Mouse (Mus musculus): ENCODE results near the gene Tent2.
"Not testable (repeated sequence)": the region's sequence is repeated elsewhere in the genome, so short reads cannot be mapped to it uniquely, and the experiment has no call there.

The Tent2 gene

DNA sequence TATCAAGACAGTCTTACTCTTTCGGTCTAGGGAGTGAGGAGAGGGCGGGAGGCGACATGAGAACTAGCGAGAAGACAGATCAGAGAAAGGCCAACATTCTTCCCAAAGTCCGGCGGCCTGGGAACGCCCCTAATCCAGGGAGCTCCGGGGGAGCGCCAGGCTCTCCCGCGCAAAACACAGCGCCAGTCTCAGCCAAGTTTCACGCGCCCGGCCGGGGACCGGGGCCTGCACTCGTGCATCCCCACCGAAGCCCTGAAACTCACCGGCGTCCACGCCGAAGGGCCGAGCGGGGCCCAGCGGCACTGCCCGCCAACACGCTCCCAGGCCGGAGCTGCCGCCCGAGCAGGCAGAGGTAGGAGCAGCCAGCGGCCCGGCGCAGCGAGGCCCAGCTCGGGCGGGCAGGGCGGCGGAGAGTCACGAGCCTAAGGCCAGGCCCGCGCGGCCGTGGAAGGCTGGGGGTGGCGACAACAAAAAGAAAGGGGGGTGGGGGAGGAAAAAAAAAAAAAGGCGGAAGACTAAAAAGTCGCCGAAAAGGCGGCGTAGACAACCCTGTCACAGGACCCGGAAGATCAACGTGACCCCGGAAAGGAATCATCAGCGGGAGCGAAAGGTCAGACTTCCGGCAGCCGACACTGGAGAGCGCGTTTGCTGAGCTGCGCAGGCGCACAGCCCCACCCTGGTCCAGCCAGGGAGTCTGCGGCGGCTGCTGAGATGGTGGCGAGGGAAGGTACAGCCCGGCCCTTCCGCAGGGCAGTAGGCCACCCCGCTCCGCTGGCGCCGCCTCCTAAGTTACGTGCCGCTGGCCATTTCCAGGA lies at the start of gene Tent2:
Gene Tent2, minus strand, starts transcription at position 555 of the 815 bp plus-strand sequence.
- DNase-seq (ENCODE audit: low spot score), result peak; percentile 98

DNA sequence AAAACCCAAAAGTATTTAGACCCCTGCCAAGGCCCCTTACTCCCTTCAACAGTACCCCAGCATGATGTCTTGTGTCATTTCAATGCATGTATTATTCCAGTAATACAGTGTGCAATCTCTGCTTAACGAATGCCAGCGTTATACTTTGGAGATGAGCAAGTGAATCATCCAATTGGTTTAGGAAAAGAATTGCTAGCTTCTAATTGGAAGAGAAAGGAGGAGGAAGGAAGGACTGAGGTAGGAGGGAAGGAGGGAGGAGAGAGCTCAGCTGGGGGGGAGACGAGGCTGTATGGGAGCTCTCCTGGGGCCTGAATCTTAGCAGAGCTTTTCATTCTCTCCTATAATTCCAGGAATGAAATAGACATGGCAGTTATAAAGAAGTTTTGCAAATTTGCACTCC lies 49.0 kb upstream of the Tent2 start:
- DNase-seq (ENCODE audit: low spot score), result no peak

DNA sequence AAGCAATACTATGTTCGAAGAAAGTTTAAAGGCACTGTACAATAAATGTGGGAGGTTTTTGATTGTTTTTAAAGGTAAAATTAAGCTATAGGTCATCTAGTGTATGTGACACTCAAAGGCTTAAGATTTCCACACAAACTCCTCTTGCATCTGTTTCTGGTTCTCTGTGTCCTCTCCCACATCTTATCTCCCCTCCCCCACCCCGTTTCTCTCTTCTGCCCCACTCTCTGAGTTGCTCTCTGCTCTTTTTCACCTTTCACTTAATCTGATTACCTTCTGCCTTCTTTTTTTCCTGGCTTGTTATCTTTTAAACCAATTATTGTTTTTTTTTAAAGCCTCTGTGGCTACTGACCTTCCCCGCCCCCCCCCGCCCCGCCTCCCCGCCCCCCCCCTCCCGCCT lies 47.4 kb upstream of the Tent2 start:
- DNase-seq (ENCODE audit: low spot score), result no peak

DNA sequence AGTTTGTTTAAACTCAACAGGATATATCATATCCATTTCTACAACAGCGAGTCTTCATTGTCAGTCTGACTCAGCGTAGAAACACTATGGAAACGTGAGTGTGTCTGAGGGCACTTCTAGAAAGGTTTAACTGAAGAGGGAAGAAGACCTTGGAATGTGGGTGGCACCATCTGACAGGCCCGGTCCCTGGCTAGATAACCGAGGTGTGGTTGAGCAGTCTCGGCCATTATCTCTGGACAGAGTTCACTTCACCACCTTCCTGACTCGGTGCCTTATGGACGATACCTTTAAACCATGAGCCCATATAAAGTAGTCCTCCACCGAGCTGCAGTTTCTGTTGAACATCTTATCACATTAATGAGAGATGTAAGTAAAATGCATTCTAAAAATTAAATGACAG lies 46.9 kb upstream of the Tent2 start:
- no peak for DNase-seq (ENCODE audit: low spot score)

DNA sequence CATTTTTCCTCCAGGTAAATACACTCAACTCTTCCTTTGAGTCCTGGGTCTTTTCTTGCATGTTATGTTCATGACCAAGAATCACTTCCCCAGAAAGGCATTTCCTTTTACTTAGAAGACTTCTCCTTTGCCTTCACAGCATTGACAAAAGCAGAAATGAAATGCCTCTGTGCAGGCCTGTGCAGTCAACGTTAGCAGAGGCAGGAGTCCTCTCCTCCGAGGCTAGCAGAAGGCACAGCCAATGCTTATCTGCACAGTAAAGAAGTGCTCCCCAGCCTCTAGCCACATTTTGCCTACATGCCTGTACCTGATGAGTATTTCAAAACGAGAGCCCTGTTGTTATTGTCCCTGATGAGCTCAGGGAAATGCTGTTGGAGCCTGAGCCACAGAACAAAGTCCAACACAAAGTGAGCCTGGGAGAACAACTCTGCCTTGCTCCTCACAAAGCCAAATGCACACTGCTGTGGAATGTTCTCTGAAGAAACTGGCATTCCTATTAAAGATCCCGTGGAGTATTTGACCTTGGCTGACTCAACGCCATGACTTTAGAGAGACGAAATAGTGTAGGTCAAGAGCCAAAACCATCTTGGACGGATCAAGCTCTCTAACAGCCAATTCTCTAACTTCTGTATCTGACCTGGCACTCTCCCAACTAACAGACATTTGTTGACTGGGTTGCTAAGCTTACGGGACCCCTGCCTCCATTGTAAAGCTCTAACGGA lies 45.7 kb upstream of the Tent2 start:
- no peak for DNase-seq (ENCODE audit: low spot score)

DNA sequence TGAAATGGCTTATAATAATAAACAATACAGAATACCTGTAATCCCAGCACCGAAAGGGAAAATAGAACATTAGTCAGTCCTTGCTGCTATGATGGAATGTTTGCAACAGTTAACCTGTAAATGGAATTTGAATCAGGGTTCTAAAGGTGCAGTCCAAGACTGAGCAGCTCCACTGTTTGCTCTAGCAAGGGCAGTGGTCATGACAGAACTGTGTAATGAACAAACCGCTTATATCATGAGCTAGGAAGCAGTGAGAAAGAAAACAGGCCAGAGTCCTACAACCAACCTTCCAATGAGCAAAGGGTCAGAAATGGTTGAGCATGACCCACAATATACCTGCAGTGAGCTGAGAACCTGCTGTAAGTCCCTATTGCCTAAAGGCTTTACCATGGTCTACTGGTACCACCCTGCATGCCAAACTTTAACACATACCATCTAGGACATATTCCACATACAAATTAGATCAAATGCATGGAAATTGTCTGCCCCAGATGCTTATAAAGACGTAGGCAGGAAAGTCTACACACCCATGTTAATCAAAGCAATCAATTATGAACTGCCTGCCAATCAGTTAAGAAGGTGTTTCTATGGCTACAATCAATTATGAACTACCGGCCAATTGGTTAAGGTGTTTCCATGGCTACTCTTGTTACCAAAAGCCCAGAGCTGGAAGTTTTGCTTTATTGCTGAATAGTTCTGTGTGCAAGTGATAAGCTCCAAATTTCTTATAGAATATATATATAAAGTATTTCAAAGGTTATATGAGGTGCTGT lies 42.3 kb upstream of the Tent2 start:
- no peak for DNase-seq (ENCODE audit: low spot score)

DNA sequence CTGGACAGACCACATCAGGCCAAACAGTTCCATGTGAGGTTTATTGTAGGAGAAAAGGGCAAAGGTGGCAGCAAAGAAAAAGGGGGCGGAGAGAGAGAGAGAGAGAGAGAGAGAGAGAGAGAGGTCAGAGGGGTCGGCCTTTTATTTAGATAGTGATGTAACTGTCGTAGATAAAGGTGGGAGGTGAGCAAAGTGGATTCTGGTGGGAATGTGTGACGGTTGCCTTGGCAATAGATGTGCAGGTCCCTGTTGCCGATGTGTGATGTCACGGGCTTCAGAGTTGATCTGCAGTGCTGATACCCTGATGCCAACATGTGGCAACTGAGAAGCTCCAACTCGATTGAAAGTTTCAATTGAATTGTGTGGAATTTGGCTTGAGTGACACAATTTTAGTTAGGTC lies 40.1 kb upstream of the Tent2 start:
- DNase-seq (ENCODE audit: low spot score), result no peak

DNA sequence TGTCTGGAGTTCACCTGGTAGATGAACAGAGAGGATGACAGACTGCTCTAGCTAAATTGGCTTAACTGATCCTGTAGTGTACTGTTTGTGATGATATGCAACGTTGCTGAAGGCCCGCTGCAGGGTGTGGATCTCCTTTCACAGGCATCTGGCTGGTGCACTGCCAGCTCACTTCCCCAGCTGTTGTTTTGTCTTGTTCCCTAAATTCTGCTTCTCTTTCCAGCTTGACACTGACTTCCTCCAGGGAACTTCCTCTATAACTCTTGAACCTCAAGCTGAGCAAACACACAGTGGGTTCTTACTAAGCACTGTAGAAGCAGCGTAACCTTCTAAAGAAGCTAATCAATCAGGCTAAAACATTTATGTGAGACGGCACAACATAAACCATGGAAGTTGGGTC lies 38.8 kb upstream of the Tent2 start:
- no peak for DNase-seq (ENCODE audit: low spot score)

DNA sequence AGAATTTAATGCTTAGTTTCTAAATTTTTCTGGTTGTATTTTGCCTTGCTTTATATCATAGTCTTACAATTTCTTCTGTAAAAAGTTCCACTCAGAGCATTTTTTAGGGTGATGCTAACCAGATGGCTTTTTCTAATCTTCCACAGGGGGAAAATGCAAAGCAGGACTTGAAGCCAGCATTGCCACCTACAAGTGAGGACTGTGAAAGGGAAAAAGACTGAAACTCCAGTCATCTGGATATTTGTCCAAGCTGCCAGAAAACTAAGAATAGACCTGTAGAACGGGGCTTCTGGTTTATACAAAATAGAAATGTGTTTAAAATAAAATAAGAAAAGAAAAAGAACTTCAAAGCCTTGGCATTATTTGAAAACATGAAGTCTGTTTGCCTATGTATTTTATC lies 19.6 kb upstream of the Tent2 start:
- peak; percentile 35 for DNase-seq (ENCODE audit: low spot score)

DNA sequence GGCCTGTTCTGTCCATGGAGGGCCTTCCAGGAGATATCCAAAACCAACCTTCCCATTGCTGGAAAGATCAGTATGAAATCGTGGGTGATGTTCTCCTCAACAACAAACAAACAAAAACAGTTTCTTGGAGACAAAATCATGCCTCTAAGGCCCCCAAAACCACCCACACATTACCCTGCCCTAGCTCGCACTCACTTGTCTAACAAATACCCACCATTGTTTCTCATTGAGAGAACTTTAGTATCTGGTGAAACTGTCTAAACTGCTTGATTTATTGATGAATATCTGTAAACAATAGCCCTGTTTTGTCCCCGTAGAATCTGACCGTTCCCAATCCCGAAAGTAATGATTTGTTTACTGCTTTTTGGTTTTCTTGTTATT lies 451 bp upstream of the Tent2 start:
- DNase-seq (ENCODE audit: low spot score), result no peak

DNA sequence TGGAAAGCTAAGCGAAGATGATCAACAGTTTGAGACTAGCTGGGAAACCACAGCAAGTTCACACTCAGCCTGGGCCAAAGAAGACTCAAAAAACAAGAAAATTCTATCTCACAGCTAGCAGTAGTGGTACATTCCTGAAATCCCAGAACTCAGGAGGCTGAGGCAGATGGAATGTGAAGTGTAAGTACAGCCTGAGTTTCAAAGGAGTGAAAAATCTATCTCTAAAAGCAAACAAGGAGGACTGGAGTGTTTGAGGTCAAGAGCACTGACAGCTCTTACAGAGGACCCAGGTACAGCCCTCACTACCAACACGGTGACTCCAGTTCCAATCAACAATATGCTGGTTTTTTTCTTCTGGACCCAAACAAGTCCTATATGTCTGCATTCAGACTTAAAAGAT lies 2.8 kb downstream of the Tent2 start:
- no peak for DNase-seq (ENCODE audit: low spot score)

DNA sequence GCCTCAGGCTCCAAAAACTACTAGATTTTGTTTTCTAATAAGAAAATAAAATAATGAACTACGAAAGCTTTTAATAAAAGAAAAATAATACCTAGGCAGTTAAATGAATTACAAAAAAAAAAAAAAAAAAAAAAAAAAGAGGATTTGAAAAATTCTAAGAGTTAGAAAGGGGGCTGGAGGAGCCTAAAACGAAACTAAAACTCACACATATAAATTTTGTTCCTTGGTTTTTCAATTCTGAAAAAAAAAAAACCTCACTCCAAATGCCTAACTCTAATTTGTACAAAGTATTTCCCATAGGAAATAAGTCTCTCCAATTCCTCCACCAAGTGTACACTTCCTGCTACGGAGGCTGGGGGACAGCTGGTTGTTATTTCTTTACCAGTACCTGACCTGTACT lies 3.4 kb downstream of the Tent2 start:
- DNase-seq (ENCODE audit: low spot score), result no peak

DNA sequence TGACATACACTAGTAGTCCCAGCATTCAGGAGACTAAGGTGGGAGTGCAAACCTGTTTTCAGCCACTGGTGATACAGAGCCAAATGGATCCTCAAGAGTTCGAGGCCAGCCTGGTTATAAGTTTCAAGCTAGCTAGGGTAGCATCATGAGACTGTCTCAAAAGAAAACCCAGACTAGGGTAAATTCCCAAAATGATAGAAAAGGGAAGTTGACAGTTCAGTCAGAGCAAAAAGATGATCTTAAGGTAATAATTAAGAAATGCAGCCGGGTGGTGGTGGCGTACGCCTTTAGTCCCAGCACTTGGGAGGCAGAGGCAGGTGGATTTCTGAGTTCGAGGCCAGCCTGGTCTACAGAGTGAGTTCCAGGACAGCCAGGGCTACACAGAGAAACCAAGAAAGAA lies 4.4 kb downstream of the Tent2 start:
- not testable (repeated sequence) for DNase-seq (ENCODE audit: low spot score)

DNA sequence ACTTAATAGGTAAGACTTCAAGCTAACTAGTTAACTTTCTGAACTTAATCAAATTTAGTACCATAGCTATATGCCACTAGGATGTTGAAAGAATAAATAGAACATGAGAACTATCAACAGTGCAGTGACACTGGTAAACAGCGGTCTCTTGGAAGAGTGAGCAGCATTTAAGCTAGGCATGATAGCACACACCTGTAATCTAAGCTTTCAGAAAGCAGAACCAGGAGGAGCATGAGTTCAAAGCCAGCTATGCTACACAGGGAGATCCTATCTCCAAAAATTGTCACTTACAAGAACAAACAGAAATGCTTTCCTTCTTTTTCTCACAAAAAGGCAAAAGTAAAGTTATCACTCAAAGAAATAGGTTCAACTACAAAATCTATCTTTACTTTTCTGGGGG lies 11.8 kb downstream of the Tent2 start:
- no peak for DNase-seq (ENCODE audit: low spot score)

DNA sequence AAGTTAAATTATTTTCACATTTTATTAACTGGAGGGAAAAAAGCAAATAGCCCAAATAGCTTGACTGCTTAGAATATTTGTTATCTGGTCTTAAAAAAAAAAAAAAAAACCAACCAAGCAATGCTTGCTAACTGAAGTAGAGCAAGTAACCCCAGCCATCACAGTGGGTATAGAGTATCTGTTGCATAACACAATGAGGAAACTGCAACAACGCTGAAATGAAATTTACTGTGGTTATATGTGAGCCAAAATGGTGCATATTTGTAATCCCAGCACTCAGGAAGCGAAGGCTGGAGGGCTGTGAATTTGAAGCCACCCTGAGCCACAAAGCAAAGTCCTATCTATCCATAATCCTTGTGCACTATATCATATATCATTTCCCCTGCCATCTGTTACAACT lies 12.7 kb downstream of the Tent2 start:
- no peak for DNase-seq (ENCODE audit: low spot score)

DNA sequence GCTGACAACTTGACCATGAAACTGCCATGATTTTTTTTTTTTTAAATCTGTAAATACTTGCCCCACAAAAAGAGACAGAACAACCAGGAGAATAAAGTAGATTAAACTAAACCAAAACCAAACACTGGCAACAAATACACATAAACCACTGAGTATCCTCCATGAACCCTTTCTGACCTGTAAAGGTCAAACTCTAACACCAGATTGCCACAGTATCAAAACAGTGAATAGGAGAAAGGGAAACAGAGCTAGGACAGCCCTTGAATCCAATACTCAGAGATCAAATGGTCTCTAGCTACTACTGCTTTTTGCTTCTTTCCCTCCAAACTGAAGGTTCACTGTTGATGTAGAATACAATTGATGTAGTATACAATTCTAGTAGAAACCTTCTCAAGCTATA lies 14.6 kb downstream of the Tent2 start:
- DNase-seq (ENCODE audit: low spot score), result no peak

DNA sequence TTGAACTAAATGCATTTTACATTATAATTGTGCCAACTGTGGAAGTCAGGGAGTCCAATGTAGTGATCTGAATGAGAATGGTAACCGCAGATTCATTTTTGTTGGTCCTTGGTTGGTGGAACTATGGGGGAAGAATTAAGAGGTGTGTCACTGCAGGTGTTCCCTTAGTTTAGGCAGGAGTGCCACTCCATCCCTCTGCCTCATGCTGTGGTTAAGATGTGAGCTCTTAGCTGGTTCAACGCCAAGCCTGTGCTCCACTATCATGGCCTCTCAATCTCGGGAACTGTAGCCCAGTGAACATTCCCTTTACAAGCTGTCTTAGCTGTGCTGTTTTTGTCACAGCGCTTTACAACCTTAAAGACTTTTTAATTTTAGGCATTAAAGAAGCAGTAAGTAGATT lies 28.9 kb downstream of the Tent2 start:
- DNase-seq (ENCODE audit: low spot score), result no peak

DNA sequence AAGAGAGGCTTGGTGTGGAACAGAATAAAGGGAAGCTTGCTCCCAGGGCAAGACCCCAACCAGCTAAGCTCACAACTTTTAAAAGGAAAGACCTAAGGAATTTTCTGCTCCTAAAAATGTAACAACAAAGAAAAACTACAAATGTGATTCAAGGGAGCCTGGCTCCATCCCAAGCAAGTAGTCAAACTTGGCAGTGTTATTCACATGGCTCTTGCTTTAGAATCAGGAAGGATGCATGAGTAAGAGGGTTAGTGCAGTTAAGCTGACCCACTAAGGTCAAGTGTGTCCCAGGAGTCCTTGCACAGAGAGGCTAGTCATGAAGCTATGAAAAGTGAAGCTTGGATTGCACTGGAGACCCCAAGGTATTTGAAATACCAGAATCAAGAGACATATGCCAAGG lies 29.7 kb downstream of the Tent2 start:
- DNase-seq (ENCODE audit: low spot score), result no peak

DNA sequence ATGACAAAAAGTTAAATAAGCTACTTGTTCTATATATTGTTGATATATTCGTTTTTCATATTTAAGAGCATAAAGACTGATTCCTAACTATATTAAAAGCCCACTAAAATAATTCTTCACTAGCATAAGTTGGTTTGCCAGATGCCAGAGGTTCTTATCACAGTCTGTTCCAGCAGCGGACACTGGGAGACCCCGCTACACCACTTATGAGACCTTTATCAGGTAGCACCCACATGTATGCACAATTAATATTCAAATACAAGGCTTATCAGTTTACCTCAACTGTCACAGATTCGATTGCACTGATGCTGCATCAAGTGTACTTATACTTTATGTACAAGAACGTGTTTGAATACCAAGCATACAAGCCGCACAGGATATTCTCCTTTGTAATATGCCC lies 33.9 kb downstream of the Tent2 start:
- no peak for DNase-seq (ENCODE audit: low spot score)

DNA sequence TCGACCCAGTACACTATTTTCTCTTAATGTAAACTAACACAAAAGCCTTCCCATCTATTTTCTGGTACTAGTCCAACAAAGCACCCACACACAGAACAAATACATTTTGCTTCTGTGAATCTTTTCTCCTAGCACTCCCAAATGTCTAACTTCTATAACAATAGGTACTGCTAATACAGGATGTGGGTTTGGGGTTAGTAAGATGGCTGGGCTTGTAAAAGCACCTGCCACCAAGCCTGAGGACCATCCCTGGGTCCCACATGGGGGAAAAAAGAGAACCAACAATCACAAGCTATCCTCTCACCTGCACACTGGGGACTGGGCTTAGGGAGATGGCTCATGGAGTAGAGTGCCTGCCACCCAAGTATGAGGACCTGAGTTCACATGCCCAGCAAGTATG lies 38.9 kb downstream of the Tent2 start:
- no peak for DNase-seq (ENCODE audit: low spot score)

DNA sequence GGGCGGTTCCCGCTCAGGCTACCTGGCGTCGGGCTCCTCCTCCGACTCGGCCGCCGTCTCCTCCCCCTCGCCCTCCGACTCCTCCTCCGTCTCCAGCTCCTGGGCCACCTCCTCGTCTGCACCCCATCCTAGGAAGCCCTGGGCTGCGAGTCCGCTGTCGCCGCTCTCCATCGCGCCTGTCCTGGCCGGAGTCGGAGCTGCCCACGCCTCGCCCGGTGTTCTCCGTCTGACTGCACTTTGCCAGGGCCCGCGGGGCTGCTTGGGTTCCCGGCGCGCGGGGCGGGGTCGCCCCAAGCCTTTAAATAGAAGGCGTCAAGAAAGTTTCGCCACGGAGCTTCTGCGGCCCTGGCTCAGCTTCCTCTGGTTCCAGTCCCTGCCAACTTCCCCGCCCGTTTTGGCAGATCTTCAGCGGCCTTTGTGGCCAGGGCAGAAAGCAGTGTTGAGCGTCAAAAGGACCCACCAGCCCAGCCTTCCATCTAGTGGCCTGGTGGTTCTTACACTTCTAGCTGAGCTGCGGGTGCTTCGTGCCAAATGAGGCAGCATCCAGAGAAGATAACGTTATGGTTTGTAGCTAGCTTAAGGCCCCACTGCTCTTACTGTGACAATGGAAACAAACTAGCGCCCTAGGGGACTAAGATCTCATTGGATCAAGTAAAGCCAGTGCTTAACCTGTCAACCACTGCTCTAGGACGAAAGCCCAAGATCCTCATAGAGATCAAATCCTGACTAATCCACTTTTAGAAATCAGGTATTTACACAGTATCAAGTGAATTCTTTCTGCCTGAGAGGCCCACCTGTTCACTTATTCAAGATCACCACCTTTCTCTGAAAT lies 47.6 kb downstream of the Tent2 start, which contains the start of gene Cmya5:
Gene Cmya5, minus strand, starts transcription at position 389 of the 832 bp plus-strand sequence.
- DNase-seq (ENCODE audit: low spot score), result no peak

DNA sequence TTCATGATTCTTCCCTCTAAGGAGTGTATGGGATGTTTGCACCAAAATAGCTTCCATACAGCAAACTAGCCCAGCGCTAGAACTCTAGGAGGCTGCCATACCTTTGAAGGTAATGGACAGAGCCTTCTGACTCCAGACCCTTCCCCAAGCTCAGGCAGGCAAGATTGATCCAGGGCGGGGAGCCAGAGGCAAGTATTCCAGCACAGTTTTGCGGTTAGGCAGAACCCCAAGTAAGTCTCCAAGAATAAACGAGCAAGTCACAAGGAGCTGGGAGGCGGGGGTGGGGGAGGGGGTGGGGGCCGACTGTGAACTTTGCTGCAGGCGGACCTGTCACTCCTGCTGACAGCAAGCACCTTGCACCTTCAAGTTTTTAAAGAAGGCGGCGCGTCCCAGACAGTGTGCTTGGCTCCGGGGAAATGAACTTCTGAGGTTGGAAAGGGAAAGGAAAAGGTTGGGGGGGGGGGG lies 48.3 kb downstream of the Tent2 start:
- no peak for DNase-seq (ENCODE audit: low spot score)

All from MN1 (cell line).